Mouse (Mus musculus): ENCODE results near the gene Pvr. TPM values are rescaled to one million over a fixed set of nuclear protein-coding genes. Genes with fewer than 3 reads are reported as not detected.
"Not testable (repeated sequence)": the region's sequence is repeated elsewhere in the genome, so short reads cannot be mapped to it uniquely, and the experiment has no call there.

Pvr gene
- polyA plus RNA-seq, 1 experiment, result 7.5 TPM

GRCm38 (mm10) chr7:19932133-19932876 is 11.3 kb upstream of the Pvr start:
- no peak overlapping the region for H3K27ac ChIP-seq (ENCODE audit: insufficient read depth, low read length)

DNA sequence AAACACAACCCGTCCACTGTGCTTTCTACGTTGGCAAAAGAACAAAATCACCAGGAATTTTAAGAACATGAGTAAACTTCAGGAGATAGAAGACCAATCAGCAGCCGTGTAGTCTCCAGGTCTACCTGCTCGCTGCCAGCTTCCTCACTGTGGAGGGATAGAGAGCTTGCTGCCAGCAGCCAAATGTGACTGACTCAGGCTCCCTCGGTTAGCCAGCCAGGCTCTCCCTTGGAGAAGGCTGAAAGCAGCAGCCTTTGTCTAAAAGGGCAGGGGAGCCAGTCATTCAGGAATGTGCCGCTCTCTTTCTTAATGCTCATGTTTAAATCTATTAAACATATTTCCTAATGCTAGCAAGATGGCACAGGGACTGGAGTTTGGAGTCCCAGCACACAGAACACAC is 9.5 kb upstream of the Pvr start:
- H3K4me3 ChIP-seq (replicated peaks; ENCODE audit: insufficient read depth, low read depth, low read length); H3K27ac ChIP-seq (ENCODE audit: insufficient read depth, low read length); H3K27me3 ChIP-seq (ENCODE audit: control insufficient read depth, insufficient read depth, low read length); H3K4me1 ChIP-seq (ENCODE audit: control insufficient read depth, insufficient read depth, low read length): not testable (repeated sequence)
- peak in 1 of 2 experiments; percentile 31 for DNase-seq
- 37% methylated on average over 6 of the region's 6 CpGs for WGBS

More at GRCm38 (mm10) chr7:19932133-19932876, 11.3 kb upstream of the Pvr start:
- WGBS, result 36% methylated on average over 13 of the region's 13 CpGs
- TF ChIP-seq POLR2A (IDR thresholded peaks at IDR 0.05; ENCODE audit: borderline replicate concordance, insufficient read depth, low read length) (no peak), CTCF (IDR thresholded peaks at IDR 0.05; ENCODE audit: borderline replicate concordance, insufficient read depth, low read depth, low read length) (no peak)
- H3K4me1 ChIP-seq (ENCODE audit: control insufficient read depth, insufficient read depth, low read length), result peaks cover 8% of the 10 kb centered on the region; the same call in 1 of the 2 replicates
- no peaks in the 10 kb centered on the region for H3K27me3 ChIP-seq (ENCODE audit: control insufficient read depth, insufficient read depth, low read length)
- peak overlapping the region; percentile 15 for H3K4me3 ChIP-seq (replicated peaks; ENCODE audit: insufficient read depth, low read depth, low read length)
- peak in 1 of 2 experiments; percentile 17 for DNase-seq

GRCm38 (mm10) chr7:19928486-19928885 is 7.5 kb upstream of the Pvr start:
- no peak for DNase-seq
- no peak overlapping the region for H3K27ac ChIP-seq (ENCODE audit: insufficient read depth, low read length)
- 56% methylated on average over 5 of the region's 5 CpGs for WGBS
- no peak overlapping the region for H3K4me3 ChIP-seq (replicated peaks; ENCODE audit: insufficient read depth, low read depth, low read length)
- H3K4me1 ChIP-seq (ENCODE audit: control insufficient read depth, insufficient read depth, low read length), result peaks cover 8% of the 10 kb centered on the region; the same call in 1 of the 2 replicates
- H3K27me3 ChIP-seq (ENCODE audit: control insufficient read depth, insufficient read depth, low read length), result no peaks in the 10 kb centered on the region
- TF ChIP-seq POLR2A (IDR thresholded peaks at IDR 0.05; ENCODE audit: borderline replicate concordance, insufficient read depth, low read length) (no peak), CTCF (IDR thresholded peaks at IDR 0.05; ENCODE audit: borderline replicate concordance, insufficient read depth, low read depth, low read length) (no peak)

DNA sequence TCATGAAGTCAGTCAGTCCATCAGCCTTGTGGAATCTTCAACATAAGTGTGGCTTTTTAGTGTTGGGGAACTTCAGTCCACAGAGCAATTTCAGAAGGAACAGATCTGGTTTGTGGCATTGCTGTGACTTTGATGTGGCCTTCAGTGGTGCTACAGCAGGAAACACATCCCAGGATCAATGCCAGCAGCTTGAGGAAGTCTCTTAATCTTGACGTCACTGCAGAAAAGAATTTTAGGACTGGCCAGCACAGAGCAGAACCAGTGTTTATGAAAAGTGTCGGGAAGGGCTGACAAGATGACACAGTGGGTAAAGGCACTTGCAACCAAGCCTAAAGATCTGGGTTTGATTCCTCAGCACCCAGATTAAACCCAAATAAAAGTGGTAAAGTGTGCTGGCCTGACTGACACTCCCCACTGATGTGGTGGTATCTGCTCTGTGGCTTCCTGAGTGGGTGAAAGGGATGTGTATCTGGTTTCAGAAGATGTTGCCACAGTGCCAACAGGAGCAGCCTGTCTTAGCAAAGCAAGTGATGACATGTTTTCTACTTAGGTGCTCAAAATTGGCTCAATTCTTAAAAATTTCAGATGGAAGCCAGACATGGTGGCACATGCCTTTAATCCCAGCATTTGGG is 6.0 kb upstream of the Pvr start:
- Histone ChIP-seq H3K4me3 (replicated peaks; ENCODE audit: insufficient read depth, low read depth, low read length) (no peak overlapping the region), H3K4me1 (ENCODE audit: control insufficient read depth, insufficient read depth, low read length) (no peaks in the 10 kb centered on the region; the same call in 1 of the 2 replicates), H3K27ac (ENCODE audit: insufficient read depth, low read length) (no peak overlapping the region), H3K27me3 (ENCODE audit: control insufficient read depth, insufficient read depth, low read length) (no peaks in the 10 kb centered on the region)
- WGBS, result 74% methylated on average over 2 of the region's 2 CpGs
- no peak for TF ChIP-seq POLR2A (IDR thresholded peaks at IDR 0.05; ENCODE audit: borderline replicate concordance, insufficient read depth, low read length)
- TF ChIP-seq CTCF (IDR thresholded peaks at IDR 0.05; ENCODE audit: borderline replicate concordance, insufficient read depth, low read depth, low read length), result no peak
- no peak for DNase-seq

- WGBS, result 11% methylated on average over 1 of the region's 1 CpGs
Measured at GRCm38 (mm10) chr7:19925376-19925775, 4.4 kb upstream of the Pvr start.

DNA sequence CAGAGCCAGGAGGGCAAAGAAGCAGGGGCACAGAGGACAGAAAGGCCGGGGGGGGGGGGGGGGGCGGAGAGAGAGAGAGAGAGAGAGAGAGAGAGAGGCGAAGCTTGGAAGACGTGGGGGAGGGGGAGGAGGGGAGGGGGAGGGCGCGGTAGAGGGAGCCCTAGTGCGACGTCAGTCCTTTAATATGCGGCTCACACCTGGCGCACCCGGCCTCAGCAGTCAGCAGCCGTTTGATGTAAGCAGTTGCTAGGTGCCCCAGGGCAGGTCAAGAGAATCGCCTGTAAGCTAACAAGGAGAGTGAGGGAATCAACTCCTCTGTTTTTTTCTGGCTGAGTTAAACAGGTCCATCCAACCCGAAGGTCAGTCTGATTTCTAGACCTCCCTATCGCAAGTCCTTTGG is 2.8 kb upstream of the Pvr start:
- DNase-seq, result no peak
- TF ChIP-seq CTCF (IDR thresholded peaks at IDR 0.05; ENCODE audit: borderline replicate concordance, insufficient read depth, low read depth, low read length), result no peak
- no peak for TF ChIP-seq POLR2A (IDR thresholded peaks at IDR 0.05; ENCODE audit: borderline replicate concordance, insufficient read depth, low read length)
- no peaks in the 10 kb centered on the region for H3K27me3 ChIP-seq (ENCODE audit: control insufficient read depth, insufficient read depth, low read length)
- no peaks in the 10 kb centered on the region for H3K4me1 ChIP-seq (ENCODE audit: control insufficient read depth, insufficient read depth, low read length)
- H3K27ac ChIP-seq (ENCODE audit: insufficient read depth, low read length), result no peak overlapping the region
- WGBS, result 35% methylated on average over 11 of the region's 15 CpGs
- H3K4me3 ChIP-seq (replicated peaks; ENCODE audit: insufficient read depth, low read depth, low read length), result no peak overlapping the region

More at GRCm38 (mm10) chr7:19925376-19925775, 4.4 kb upstream of the Pvr start:
- no peak for TF ChIP-seq POLR2A (IDR thresholded peaks at IDR 0.05; ENCODE audit: borderline replicate concordance, insufficient read depth, low read length)
- no peak for TF ChIP-seq CTCF (IDR thresholded peaks at IDR 0.05; ENCODE audit: borderline replicate concordance, insufficient read depth, low read depth, low read length)
- Histone ChIP-seq H3K27me3 (ENCODE audit: control insufficient read depth, insufficient read depth, low read length) (no peaks in the 10 kb centered on the region), H3K4me3 (replicated peaks; ENCODE audit: insufficient read depth, low read depth, low read length) (no peak overlapping the region), H3K4me1 (ENCODE audit: control insufficient read depth, insufficient read depth, low read length) (no peaks in the 10 kb centered on the region), H3K27ac (ENCODE audit: insufficient read depth, low read length) (no peak overlapping the region)
- peak in 1 of 2 experiments; percentile 59 for DNase-seq

GRCm38 (mm10) chr7:19923354-19923753 is 2.4 kb upstream of the Pvr start:
- DNase-seq, result no peak
- WGBS, result 46% methylated on average over 2 of the region's 2 CpGs
- Histone ChIP-seq H3K4me1 (ENCODE audit: control insufficient read depth, insufficient read depth, low read length) (no peaks in the 10 kb centered on the region), H3K4me3 (replicated peaks; ENCODE audit: insufficient read depth, low read depth, low read length) (no peak overlapping the region), H3K27me3 (ENCODE audit: control insufficient read depth, insufficient read depth, low read length) (no peaks in the 10 kb centered on the region), H3K27ac (ENCODE audit: insufficient read depth, low read length) (no peak overlapping the region)
- no peak for TF ChIP-seq CTCF (IDR thresholded peaks at IDR 0.05; ENCODE audit: borderline replicate concordance, insufficient read depth, low read depth, low read length)
- no peak for TF ChIP-seq POLR2A (IDR thresholded peaks at IDR 0.05; ENCODE audit: borderline replicate concordance, insufficient read depth, low read length)

GRCm38 (mm10) chr7:19920166-19920505 is 824 bp downstream of the Pvr start:
- TF ChIP-seq POLR2A (IDR thresholded peaks at IDR 0.05; ENCODE audit: borderline replicate concordance, insufficient read depth, low read length) (no peak), CTCF (IDR thresholded peaks at IDR 0.05; ENCODE audit: borderline replicate concordance, insufficient read depth, low read depth, low read length) (peak; percentile 9; the same call in 1 of the 2 replicates)
- no peaks in the 10 kb centered on the region for H3K4me1 ChIP-seq (ENCODE audit: control insufficient read depth, insufficient read depth, low read length)
- H3K4me3 ChIP-seq (replicated peaks; ENCODE audit: insufficient read depth, low read depth, low read length), result peak overlapping the region; percentile 87
- H3K27ac ChIP-seq (ENCODE audit: insufficient read depth, low read length), result peak overlapping the region; percentile 15
- 28% methylated on average over 4 of the region's 4 CpGs for WGBS
- H3K27me3 ChIP-seq (ENCODE audit: control insufficient read depth, insufficient read depth, low read length), result no peaks in the 10 kb centered on the region
- DNase-seq, result no peak

Data from cerebellum, adult 2 months (tissue).